Mouse (Mus musculus) brain, embryonic 14.5 days (tissue): ENCODE data around the gene Zdhhc1.

Experiments
- CTCF ChIP-seq: fragments of 200-500 bp; IDR thresholded peaks from 2 replicates; pipeline ENCODE4 v1.5.1; 2012; ENCODE audit warnings: inconsistent platforms, mild to moderate bottlenecking, moderate library complexity, borderline replicate concordance; ENCODE audit not compliant: insufficient read depth, insufficient read length; ENCODE audit errors: extremely low read depth
- POLR2A ChIP-seq: fragments of 200-500 bp; IDR thresholded peaks from 2 replicates; pipeline ENCODE4 v1.6.1; 2012; ENCODE audit warnings: mild to moderate bottlenecking, inconsistent platforms, borderline replicate concordance; ENCODE audit not compliant: poor library complexity, insufficient read depth, insufficient read length, severe bottlenecking; ENCODE audit errors: extremely low read depth

DNA sequence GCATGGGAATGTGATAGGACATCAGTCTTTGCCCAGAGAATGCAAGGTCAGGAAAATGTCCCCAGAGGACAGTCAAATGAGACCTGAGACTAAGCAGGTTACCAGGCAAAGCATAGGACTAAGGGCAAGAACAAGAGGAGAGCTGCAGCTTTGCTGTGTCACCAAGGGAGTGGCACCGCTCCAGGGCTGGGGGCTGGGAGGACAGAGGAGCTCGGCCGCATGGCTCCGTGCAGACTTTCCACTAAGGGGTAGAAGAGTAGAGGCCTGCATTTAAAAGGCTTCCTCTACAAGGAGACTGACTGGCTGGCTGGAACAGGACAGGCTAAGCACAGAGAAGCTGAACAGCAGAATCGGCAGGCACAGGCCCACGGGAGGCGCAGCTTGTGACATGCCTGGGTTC lies 32.1 kb downstream of the Zdhhc1 start:
- TF ChIP-seq POLR2A (no peak), CTCF (no peak)
